Mouse (Mus musculus) MEL (cell line): ENCODE measurements around the gene Sema3b. TPM values are rescaled to one million over a fixed set of nuclear protein-coding genes. Genes with fewer than 3 reads are reported as not detected.

Experiments used
- DNase-seq: peaks from one replicate; pipeline ENCODE4 v3.0.0; 2011; ENCODE audit warnings: low read depth, low spot score
- H3K27ac ChIP-seq: 2 replicates; pipeline ENCODE4 v1.5.1; 2012; ENCODE audit warnings: low read depth, mild to moderate bottlenecking, control low read depth, low read length, moderate library complexity; ENCODE audit not compliant: control insufficient read depth
- H3K27me3 ChIP-seq, 2 experiments: fragments of 150-350 bp in 1 of 2; sonication (generic) in 1 of 2; 2 replicates each; pipeline ENCODE4 v1.6.1; 2012; ENCODE audit warnings: low read length in 2 of 2, mild to moderate bottlenecking in 2 of 2, improper control_type of control experiment in 1 of 2, moderate library complexity in 1 of 2; ENCODE audit not compliant: insufficient read depth in 2 of 2, control insufficient read depth in 1 of 2
- H3K36me3 ChIP-seq, 2 experiments: 2 replicates each; pipeline ENCODE4 v1.6.1; 2012 to 2014; ENCODE audit warnings: low read length in 2 of 2, improper control_type of control experiment in 1 of 2, inconsistent platforms in 1 of 2, mild to moderate bottlenecking in 1 of 2; ENCODE audit not compliant: insufficient read depth in 2 of 2, control insufficient read depth in 1 of 2
- H3K4me1 ChIP-seq, 2 experiments: fragments of 150-350 bp in 1 of 2; sonication (generic) in 1 of 2; 2 replicates each; pipeline ENCODE4 v1.6.1; 2012; ENCODE audit warnings: low read length in 2 of 2, improper control_type of control experiment in 1 of 2, mild to moderate bottlenecking in 1 of 2; ENCODE audit not compliant: insufficient read depth in 2 of 2, control insufficient read depth in 1 of 2
- H3K4me3 ChIP-seq, 2 experiments: fragments of 150-350 bp in 1 of 2; sonication (generic) in 1 of 2; 2 replicates each; pipeline ENCODE4 v1.5.1; 2012; ENCODE audit warnings: low read depth in 2 of 2, low read length in 2 of 2, mild to moderate bottlenecking in 2 of 2, moderate library complexity in 2 of 2, control low read depth in 1 of 2, improper control_type of control experiment in 1 of 2; ENCODE audit not compliant: control insufficient read depth in 1 of 2, insufficient read depth in 1 of 2
- H3K79me2 ChIP-seq: 2 replicates; pipeline ENCODE4 v1.6.1; 2012; ENCODE audit warnings: mild to moderate bottlenecking, low read length, moderate library complexity; ENCODE audit not compliant: control insufficient read depth, poor library complexity, insufficient read depth
- H3K9ac ChIP-seq: 2 replicates; pipeline ENCODE4 v1.6.1; 2012; ENCODE audit warnings: low read depth, mild to moderate bottlenecking, control low read depth, low read length, moderate library complexity; ENCODE audit not compliant: control insufficient read depth, poor library complexity, severe bottlenecking
- H3K9me3 ChIP-seq: fragments of 150-350 bp; sonication (generic); replicated peaks from 2 replicates; pipeline ENCODE4 v1.6.1; 2012; ENCODE audit warnings: mild to moderate bottlenecking, low read length, improper control_type of control experiment, moderate library complexity; ENCODE audit not compliant: insufficient read depth
- BHLHE40 ChIP-seq: IDR thresholded peaks from 2 replicates; pipeline ENCODE4 v1.6.1; 2012; ENCODE audit warnings: low read depth, mild to moderate bottlenecking, inconsistent platforms, low read length, improper control_type of control experiment, borderline replicate concordance
- CHD1 ChIP-seq: IDR thresholded peaks from 2 replicates; pipeline ENCODE4 v1.6.1; 2012; ENCODE audit warnings: low read depth, mild to moderate bottlenecking, inconsistent platforms, low read length, improper control_type of control experiment
- CHD2 ChIP-seq: IDR thresholded peaks from 2 replicates; pipeline ENCODE4 v1.6.1; 2011; ENCODE audit warnings: low read length, improper control_type of control experiment
- E2F4 ChIP-seq: IDR thresholded peaks from 2 replicates; pipeline ENCODE4 v1.6.1; 2011; ENCODE audit warnings: low read depth, low read length, improper control_type of control experiment, borderline replicate concordance
- EP300 ChIP-seq, 2 experiments: IDR thresholded peaks; 2 replicates each; pipeline ENCODE4 v1.6.1; 2011; ENCODE audit warnings: improper control_type of control experiment in 2 of 2, low read length in 2 of 2, low read depth in 1 of 2, mild to moderate bottlenecking in 1 of 2
- ETS1 ChIP-seq: IDR thresholded peaks from 2 replicates; pipeline ENCODE4 v1.6.1; 2012; ENCODE audit warnings: low read depth, mild to moderate bottlenecking, inconsistent platforms, low read length, improper control_type of control experiment, moderate library complexity
- JUND ChIP-seq: IDR thresholded peaks from 2 replicates; pipeline ENCODE4 v1.6.1; 2011; ENCODE audit warnings: low read depth, mild to moderate bottlenecking, improper control_type of control experiment, low read length
- KAT2A ChIP-seq: conservative IDR thresholded peaks from 2 replicates; pipeline ENCODE4 v1.6.1; 2012; ENCODE audit warnings: low read depth, low read length, improper control_type of control experiment, inconsistent platforms
- MAFK ChIP-seq: IDR thresholded peaks from 2 replicates; pipeline ENCODE4 v1.6.1; 2011; ENCODE audit warnings: low read depth, mild to moderate bottlenecking, low read length, improper control_type of control experiment, borderline replicate concordance
- MAX ChIP-seq: IDR thresholded peaks from 2 replicates; pipeline ENCODE4 v1.6.1; 2011; ENCODE audit warnings: low read length, improper control_type of control experiment
- MAZ ChIP-seq: IDR thresholded peaks from 2 replicates; pipeline ENCODE4 v1.6.1; 2012; ENCODE audit warnings: low read depth, mild to moderate bottlenecking, inconsistent platforms, low read length, improper control_type of control experiment
- MYB ChIP-seq: IDR thresholded peaks from 2 replicates; pipeline ENCODE4 v1.6.1; 2011; ENCODE audit warnings: mild to moderate bottlenecking, low read depth, low read length, improper control_type of control experiment
- MYC ChIP-seq: IDR thresholded peaks from 2 replicates; pipeline ENCODE4 v1.6.1; 2011; ENCODE audit warnings: low read depth, mild to moderate bottlenecking, low read length, improper control_type of control experiment, moderate library complexity
- NRF1 ChIP-seq: IDR thresholded peaks from 2 replicates; pipeline ENCODE4 v1.6.1; 2014; ENCODE audit warnings: low read depth, mild to moderate bottlenecking, inconsistent platforms, low read length, improper control_type of control experiment, moderate library complexity; ENCODE audit not compliant: poor library complexity, insufficient read depth, severe bottlenecking
- POLR2A ChIP-seq, 2 experiments: IDR thresholded peaks; 2 replicates each; pipeline ENCODE4 v1.6.1; 2011 to 2012; ENCODE audit warnings: low read length in 2 of 2, mild to moderate bottlenecking in 2 of 2, control low read depth in 1 of 2, improper control_type of control experiment in 1 of 2, low read depth in 1 of 2, moderate library complexity in 1 of 2; ENCODE audit not compliant: control insufficient read depth in 1 of 2, insufficient read depth in 1 of 2, poor library complexity in 1 of 2
- RAD21 ChIP-seq: IDR thresholded peaks from 2 replicates; pipeline ENCODE4 v1.6.1; 2011; ENCODE audit warnings: mild to moderate bottlenecking, low read depth, low read length, improper control_type of control experiment
- SIN3A ChIP-seq: IDR thresholded peaks from 2 replicates; pipeline ENCODE4 v1.6.1; 2012; ENCODE audit warnings: low read length, improper control_type of control experiment, inconsistent platforms
- SMC3 ChIP-seq: IDR thresholded peaks from 2 replicates; pipeline ENCODE4 v1.6.1; 2011; ENCODE audit warnings: low read depth, low read length, improper control_type of control experiment
- TAL1 ChIP-seq: IDR thresholded peaks from 2 replicates; pipeline ENCODE4 v1.6.1; 2012; ENCODE audit warnings: mild to moderate bottlenecking, inconsistent platforms, low read length, moderate library complexity, mixed read lengths
- USF1 ChIP-seq: IDR thresholded peaks from 2 replicates; pipeline ENCODE4 v1.6.1; 2014; ENCODE audit warnings: low read depth, mild to moderate bottlenecking, inconsistent platforms, low read length, improper control_type of control experiment, moderate library complexity
- ZC3H11A ChIP-seq: IDR thresholded peaks from 2 replicates; pipeline ENCODE4 v1.6.1; 2012; ENCODE audit warnings: low read depth, mild to moderate bottlenecking, inconsistent platforms, low read length, improper control_type of control experiment
- ZKSCAN1 ChIP-seq: IDR thresholded peaks from 2 replicates; pipeline ENCODE4 v1.6.1; 2012; ENCODE audit warnings: low read depth, mild to moderate bottlenecking, inconsistent platforms, low read length, improper control_type of control experiment, moderate library complexity
- ZMIZ1 ChIP-seq: IDR thresholded peaks from 2 replicates; pipeline ENCODE4 v1.6.1; 2012; ENCODE audit warnings: low read depth, mild to moderate bottlenecking, inconsistent platforms, low read length, improper control_type of control experiment, moderate library complexity
- ZNF384 ChIP-seq: IDR thresholded peaks from 2 replicates; pipeline ENCODE4 v1.6.1; 2012; ENCODE audit warnings: low read depth, mild to moderate bottlenecking, inconsistent platforms, low read length, improper control_type of control experiment
- polyA plus RNA-seq, 2 experiments: library from polyadenylated mRNA; stranded (reverse) in 1 of 2; unstranded in 1 of 2; fragments of >175 nt in 1 of 2; fragments of >200 nt in 1 of 2; gene quantifications; 2 replicates each; pipeline versions ENCODE4 v1.2.1 to v1.2.4; 2012; ENCODE audit warnings: low replicate concordance in 2 of 2, low read depth in 1 of 2; ENCODE audit not compliant: insufficient read length in 2 of 2, insufficient read depth in 1 of 2, missing spikeins in 1 of 2
- total RNA-seq: library from RNA; depleted of rRNA; stranded (reverse); fragments of 300-350 nt; gene quantifications from 2 replicates; pipeline ENCODE4 v1.2.3, GENCODE M21; 2012

Gene Sema3b
- total and polyA plus RNA-seq, 3 experiments: 0.04 to 0.21 TPM; not detected in 1

DNA sequence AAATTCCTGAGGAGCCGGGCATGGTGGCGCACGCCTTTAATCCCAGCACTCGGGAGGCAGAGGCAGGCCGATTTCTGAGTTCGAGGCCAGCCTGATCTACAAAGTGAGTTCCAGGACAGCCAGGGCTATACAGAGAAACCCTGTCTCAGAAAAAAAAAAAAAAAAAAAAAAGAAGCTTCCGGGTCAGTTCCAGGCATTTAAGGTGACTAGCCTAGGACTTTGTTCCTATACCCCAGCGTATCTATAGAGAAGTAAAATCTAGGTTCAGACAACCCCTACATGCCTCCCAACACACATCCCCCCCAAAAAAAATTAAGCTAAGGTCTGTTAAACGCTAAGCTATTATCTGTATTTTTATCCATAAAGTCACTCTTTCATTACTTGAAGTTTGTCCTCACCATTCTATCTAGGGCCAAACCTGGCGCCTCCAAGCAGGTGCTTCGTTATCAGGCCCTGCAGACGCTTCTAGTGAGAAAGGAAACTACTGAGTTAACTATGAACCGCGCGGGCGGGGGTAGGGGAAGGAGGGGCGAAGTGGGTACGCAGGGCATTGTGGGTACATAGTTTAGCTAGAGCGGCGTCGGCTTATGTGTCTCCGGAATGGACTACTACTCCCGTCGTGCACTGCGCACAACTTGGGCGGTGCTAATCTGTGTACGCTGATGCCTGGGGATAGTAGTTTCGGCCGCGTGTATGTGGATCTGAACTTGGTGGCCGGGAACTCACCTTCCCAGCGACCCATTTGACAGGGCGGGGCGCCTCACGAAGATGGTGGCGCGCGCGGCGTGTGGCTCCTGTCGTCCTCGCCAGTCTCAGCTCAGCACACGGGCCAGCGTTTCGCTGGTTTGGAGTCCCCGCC, 21.8 kb downstream of the Sema3b start, which contains the start of gene Ifrd2 (continued):
- TF ChIP-seq ZMIZ1: no peak; the same call in 1 of the 2 replicates
- TF ChIP-seq ETS1: peak; percentile 95
- TF ChIP-seq MAX: no peak
- peak; percentile 58; the same call in 1 of the 2 replicates for TF ChIP-seq NRF1
- TF ChIP-seq ZKSCAN1: no peak
- no peak for TF ChIP-seq JUND
- TF ChIP-seq USF1: no peak
- TF ChIP-seq KAT2A: peak; percentile 99
- peak; percentile 99 for TF ChIP-seq MAZ
- TF ChIP-seq MAFK: no peak
- TF ChIP-seq SMC3: no peak
- no peak for TF ChIP-seq RAD21
- peak; percentile 93 for TF ChIP-seq SIN3A
- peak; percentile 86 to 95 for TF ChIP-seq EP300 (IDR thresholded peaks at IDR 0.05; ENCODE audit: low read depth in 1 of 2, low read length in 2 of 2)
- peak; percentile 70 for TF ChIP-seq BHLHE40

GRCm38 (mm10) chr9:107586504-107586903, 22.5 kb downstream of the Sema3b start:
- Histone ChIP-seq H3K36me3 (peaks cover 4 to 35% of the 10 kb centered on the region in 2 experiments; a peak in 3 of 4 replicates), H3K9ac (peak overlapping the region; percentile 49), H3K79me2 (peaks cover 54% of the 10 kb centered on the region), H3K4me3 (peak overlapping the region in 1 of 2 experiments; percentile 10; a peak in 2 of 4 replicates), H3K27me3 (no peaks in the 10 kb centered on the region), H3K27ac (peak overlapping the region; percentile 94), H3K9me3 (no peaks in the 10 kb centered on the region), H3K4me1 (peaks cover 16 to 37% of the 10 kb centered on the region in 2 experiments; a peak in 3 of 4 replicates)
- TF ChIP-seq ZNF384 (no peak), TAL1 (no peak), BHLHE40 (no peak), CHD1 (no peak), CHD2 (no peak), POLR2A (IDR thresholded peaks at IDR 0.05; ENCODE audit: control insufficient read depth in 1 of 2, insufficient read depth in 1 of 2, low read depth in 1 of 2, low read length in 2 of 2, poor library complexity in 1 of 2) (no peak), USF1 (no peak), ZMIZ1 (no peak), MYB (no peak), MYC (no peak), EP300 (IDR thresholded peaks at IDR 0.05; ENCODE audit: low read depth in 1 of 2, low read length in 2 of 2) (no peak), ZC3H11A (no peak), SMC3 (no peak), E2F4 (no peak)
- peak; percentile 29 for DNase-seq
